Mouse (Mus musculus) thymus, postnatal 25 days (tissue): ENCODE measurements around the gene Gm11444.

Experiments used
- DNase-seq: peaks from one replicate; pipeline ENCODE4 v3.0.0; 2022

Gene Gm11444

DNA sequence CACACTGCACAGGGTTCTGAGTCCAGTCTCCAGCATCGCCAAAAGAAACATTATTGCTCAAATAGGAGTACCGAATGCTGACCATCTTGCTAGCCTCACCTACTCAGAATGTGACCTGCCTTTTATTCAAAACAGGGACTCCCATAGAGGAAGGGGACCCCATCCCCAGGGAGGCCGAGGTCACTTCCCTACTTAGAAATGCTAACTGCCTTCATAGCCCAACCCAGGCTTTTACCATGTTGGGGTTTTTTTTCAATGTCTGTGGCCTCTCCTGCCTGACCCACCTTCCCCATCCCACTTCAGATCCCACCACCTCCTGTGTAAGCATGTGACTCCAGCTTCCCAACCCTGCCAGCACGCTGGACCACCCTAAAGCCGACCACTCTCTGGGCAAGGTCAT is 38.5 kb downstream of the Gm11444 start:
- DNase-seq = no peak

DNA sequence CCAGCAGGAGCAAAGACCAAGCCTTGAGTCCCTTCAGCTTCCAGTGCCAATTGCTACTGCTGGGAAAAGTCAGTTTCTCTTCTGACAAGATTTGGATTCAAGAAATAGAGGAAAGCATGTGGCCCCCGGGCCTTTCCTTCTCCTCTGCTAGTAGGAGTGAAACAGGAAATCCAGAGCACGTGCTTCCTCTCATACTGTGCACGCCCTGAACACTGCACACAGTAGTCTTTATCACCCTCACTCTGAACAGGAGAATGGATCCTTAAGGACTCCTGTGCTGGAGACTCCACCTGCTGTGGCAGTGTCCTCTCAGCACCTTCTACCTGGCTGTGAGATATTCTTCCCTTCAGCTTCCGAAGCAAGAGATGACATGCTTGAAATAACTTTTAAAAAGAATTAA is 38.9 kb downstream of the Gm11444 start:
- DNase-seq = no peak

DNA sequence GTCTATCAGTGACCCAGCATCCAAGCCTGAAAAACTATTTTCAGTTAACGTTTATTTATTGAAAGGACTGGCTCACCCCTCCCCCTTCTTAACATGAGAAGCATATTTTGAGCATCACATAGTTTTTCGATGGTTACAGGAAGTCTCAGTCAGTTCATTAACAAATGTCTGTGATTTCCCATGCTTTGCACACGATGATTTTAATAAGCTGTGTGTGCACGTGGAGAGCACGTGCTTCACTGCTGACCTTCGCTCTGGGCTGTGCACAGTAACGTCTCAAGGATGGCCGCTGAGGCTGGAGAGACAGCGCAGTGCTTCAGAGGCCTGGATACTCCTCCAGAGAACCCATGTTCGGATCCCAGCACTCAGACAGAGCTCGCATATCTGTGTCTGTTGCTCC is 42.8 kb downstream of the Gm11444 start:
- DNase-seq = no peak

DNA sequence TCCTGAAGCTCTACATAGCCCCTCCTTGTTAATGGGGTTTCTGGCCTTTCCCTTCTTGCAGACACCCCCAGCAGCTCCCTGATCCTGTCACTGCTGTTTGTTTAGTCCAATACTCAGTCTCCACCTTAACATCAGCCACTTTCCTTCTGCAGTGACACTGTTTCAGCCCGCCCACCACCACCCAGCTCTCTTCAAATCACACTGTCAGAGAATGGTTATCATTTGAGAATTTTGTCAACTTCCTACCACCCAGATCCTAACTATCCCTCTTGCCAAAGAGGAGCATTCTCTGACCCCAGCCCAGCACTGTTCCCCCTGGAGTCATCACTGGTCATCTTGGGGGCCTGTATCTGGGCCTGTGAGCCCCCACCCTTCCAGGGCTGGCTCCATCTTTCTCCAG is 44.4 kb downstream of the Gm11444 start:
- DNase-seq = no peak

DNA sequence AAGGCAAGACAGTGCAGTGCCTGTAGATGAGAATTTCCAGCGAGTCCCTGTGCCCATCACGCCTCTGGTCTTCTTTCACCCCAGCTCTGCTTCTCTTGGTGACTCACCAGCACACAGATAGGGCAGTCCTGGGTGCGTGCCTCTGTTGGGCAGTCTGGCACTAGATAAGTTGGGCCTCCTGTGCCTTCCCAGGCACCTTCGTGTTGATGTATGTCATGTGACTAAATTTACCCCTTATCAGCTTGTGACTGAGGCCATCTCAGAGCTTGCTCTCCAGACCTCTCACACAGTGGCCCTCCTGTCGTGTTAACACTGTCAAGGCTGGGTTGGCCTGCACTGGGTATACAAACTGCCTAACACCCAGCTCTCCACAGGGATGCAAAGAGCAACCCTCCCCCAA is 46.1 kb downstream of the Gm11444 start:
- no peak for DNase-seq

DNA sequence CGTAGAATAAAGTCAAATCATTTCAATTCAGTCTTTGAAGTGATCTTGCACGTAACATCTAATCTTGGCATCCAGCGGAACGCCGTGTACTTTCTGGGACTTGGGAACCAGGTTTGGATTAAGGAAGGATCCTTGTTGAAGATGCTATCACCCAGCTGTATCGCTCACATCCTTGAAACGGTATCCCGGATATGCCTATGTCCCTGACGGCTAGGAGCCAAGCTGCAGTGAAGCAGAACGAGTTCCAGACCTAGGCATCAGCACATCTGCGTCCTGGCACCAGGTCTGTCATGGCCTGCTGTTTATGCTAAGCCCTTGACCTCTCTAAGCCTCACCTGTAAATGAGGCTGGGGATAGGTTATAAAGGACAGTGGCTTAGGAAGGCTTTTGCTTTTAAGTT is 49.8 kb downstream of the Gm11444 start:
- no peak for DNase-seq

DNA sequence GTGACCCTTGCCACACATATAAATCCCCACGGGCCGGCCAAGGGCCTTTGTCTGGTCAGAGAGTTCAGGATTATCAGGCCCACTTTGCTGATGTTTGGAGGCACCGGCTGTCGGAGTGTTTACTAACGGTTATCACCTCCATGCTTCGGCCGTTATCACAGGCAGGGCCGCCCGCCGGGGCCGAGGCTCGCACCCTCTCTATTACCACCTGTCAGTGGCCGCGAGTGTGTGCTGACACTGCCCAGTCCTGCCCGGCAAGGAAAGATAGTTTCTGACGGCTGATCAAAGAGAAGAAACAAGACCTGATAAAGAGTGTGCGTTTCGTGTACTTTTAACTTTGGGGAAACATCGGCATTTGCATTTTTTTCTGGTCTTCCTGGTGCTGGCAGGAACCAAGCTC is 50.3 kb downstream of the Gm11444 start:
- no peak for DNase-seq

DNA sequence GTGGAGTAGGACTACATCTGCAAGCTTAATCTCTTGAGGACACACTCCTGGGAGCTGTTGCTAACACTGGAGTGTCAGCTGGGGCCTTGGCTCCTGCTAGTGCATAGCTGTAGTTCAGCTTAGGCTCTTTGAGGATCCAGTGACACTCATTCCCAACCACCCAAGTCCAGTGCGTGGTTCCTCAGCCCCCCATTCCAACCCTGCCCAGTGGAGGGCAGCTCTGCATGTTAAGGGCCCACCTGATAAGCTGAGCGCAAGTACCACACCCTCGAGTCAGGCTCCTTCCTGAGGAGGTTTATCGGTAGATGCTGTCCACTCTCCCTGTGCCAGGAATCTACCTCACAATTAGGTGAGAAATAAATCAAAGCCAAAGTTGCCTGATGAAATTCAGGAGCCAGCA is 50.7 kb downstream of the Gm11444 start:
- no peak for DNase-seq
